Mouse (Mus musculus): Measurements from ENCODE around the gene Cd24a. TPM values are rescaled to one million over a fixed set of nuclear protein-coding genes. Genes with fewer than 3 reads are reported as not detected.

Gene Cd24a
- total RNA-seq, 1 experiment from 2014 or later, result 451 TPM

GRCm38 (mm10) chr10:43619059-43619531 is 41.0 kb downstream of the Cd24a start:
- ATAC-seq (replicated peaks; ENCODE audit: low read depth, poor library complexity, severe bottlenecking), result no peak

GRCm38 (mm10) chr10:43619939-43620338 is 41.9 kb downstream of the Cd24a start:
- ATAC-seq (replicated peaks; ENCODE audit: low read depth, poor library complexity, severe bottlenecking), result no peak

- ATAC-seq (replicated peaks; ENCODE audit: low read depth, poor library complexity, severe bottlenecking), result no peak
Measured at GRCm38 (mm10) chr10:43623510-43623909, 45.4 kb downstream of the Cd24a start.

- no peak for ATAC-seq (replicated peaks; ENCODE audit: low read depth, poor library complexity, severe bottlenecking)
Measured at GRCm38 (mm10) chr10:43624362-43624761, 46.3 kb downstream of the Cd24a start.

- no peak for ATAC-seq (replicated peaks; ENCODE audit: low read depth, poor library complexity, severe bottlenecking)
Measured at GRCm38 (mm10) chr10:43624791-43625398, 46.8 kb downstream of the Cd24a start.

- peak; percentile 68 for ATAC-seq (replicated peaks; ENCODE audit: low read depth, poor library complexity, severe bottlenecking)
Measured at GRCm38 (mm10) chr10:43625578-43625977, 47.5 kb downstream of the Cd24a start.

GRCm38 (mm10) chr10:43629216-43629615 is 51.1 kb downstream of the Cd24a start:
- no peak for ATAC-seq (replicated peaks; ENCODE audit: low read depth, poor library complexity, severe bottlenecking)

- no peak for ATAC-seq (replicated peaks; ENCODE audit: low read depth, poor library complexity, severe bottlenecking)
Measured at GRCm38 (mm10) chr10:43629857-43630256, 51.8 kb downstream of the Cd24a start.

GRCm38 (mm10) chr10:43630634-43631033 is 52.5 kb downstream of the Cd24a start:
- peak; percentile 83 for ATAC-seq (replicated peaks; ENCODE audit: low read depth, poor library complexity, severe bottlenecking)

GRCm38 (mm10) chr10:43631049-43631448 is 53.0 kb downstream of the Cd24a start:
- ATAC-seq (replicated peaks; ENCODE audit: low read depth, poor library complexity, severe bottlenecking), result no peak

- no peak for ATAC-seq (replicated peaks; ENCODE audit: low read depth, poor library complexity, severe bottlenecking)
Measured at GRCm38 (mm10) chr10:43631639-43632354, 53.7 kb downstream of the Cd24a start.

GRCm38 (mm10) chr10:43633117-43633516 is 55.0 kb downstream of the Cd24a start:
- no peak for ATAC-seq (replicated peaks; ENCODE audit: low read depth, poor library complexity, severe bottlenecking)

Other genes starting within 250 kb of the Cd24a start
- 6.8 and 8.4 TPM in 2 replicates for gene Bend3, start 99.5 kb upstream of the Cd24a start, total RNA-seq (2017)
- gene Gm9803, start 54.2 kb upstream of the Cd24a start, total RNA-seq (2017), result 30.4 and 35.3 TPM in 2 replicates
- 49.1 and 78.7 TPM in 2 replicates for gene 1700021F05Rik, start 37.3 kb upstream of the Cd24a start, total RNA-seq (2017)

All from common myeloid progenitor, adult 5-6 weeks (primary cell).